Mouse (Mus musculus) heart, adult 2 months (tissue): ENCODE measurements at regions not wholly inside any gene's neighbourhood (a gene's known extent, or its start where the extent isn't known, plus 50 kb on each side); places are given as distances from the start of the nearest gene placed in this dataset.
A peak's percentile ranks its signal among the peaks of the same experiment; 100 is the strongest.

Source experiments
- DNase-seq, 2 experiments: peaks; one replicate each; pipeline ENCODE4 v3.0.0; 2021
- H3K27ac ChIP-seq: fragments of 200-600 bp; 2 replicates; pipeline ENCODE4 v1.8.1; 2022
- H3K27me3 ChIP-seq: fragments of 200-500 bp; 2 replicates; pipeline ENCODE4 v1.6.1; 2012; ENCODE audit warnings: mild to moderate bottlenecking, low read length, inconsistent platforms, mixed read lengths; ENCODE audit not compliant: control insufficient read depth, insufficient read depth
- H3K36me3 ChIP-seq: fragments of 200-500 bp; 2 replicates; pipeline ENCODE4 v1.6.1; 2012; ENCODE audit warnings: low read length, inconsistent platforms; ENCODE audit not compliant: control insufficient read depth, insufficient read depth
- H3K4me1 ChIP-seq: fragments of 200-500 bp; 2 replicates; pipeline ENCODE4 v1.6.1; 2011; ENCODE audit warnings: low read length; ENCODE audit not compliant: control insufficient read depth, insufficient read depth
- H3K4me3 ChIP-seq: fragments of 200-600 bp; 2 replicates; pipeline ENCODE4 v1.8.1; 2022
- H3K79me2 ChIP-seq: fragments of 200-500 bp; replicated peaks from 2 replicates; pipeline ENCODE4 v1.6.1; 2012; ENCODE audit warnings: mild to moderate bottlenecking, inconsistent platforms, low read length, moderate library complexity, mixed read lengths; ENCODE audit not compliant: control insufficient read depth, insufficient read depth
- H3K9ac ChIP-seq: fragments of 200-500 bp; 2 replicates; pipeline ENCODE4 v1.6.1; 2012; ENCODE audit warnings: low read depth, mild to moderate bottlenecking, control low read depth, inconsistent platforms, low read length, mixed read lengths
- CTCF ChIP-seq: fragments of 200-600 bp; IDR thresholded peaks from 2 replicates; pipeline ENCODE4 v1.8.1; 2022; ENCODE audit warnings: antibody characterized with exemption, mild to moderate bottlenecking, moderate library complexity
- EP300 ChIP-seq: fragments of 200-500 bp; IDR thresholded peaks from 2 replicates; pipeline ENCODE4 v1.6.1; 2011; ENCODE audit warnings: low read depth, low read length, control low read depth; ENCODE audit not compliant: insufficient read depth
- POLR2A ChIP-seq: fragments of 200-500 bp; IDR thresholded peaks from 2 replicates; pipeline ENCODE4 v1.6.1; 2011; ENCODE audit warnings: mild to moderate bottlenecking, low read depth, low read length, control low read depth; ENCODE audit not compliant: insufficient read depth
- WGBS: fragments of 180-500 bp; shearing (Covaris S2); methylation state at CpG from one replicate; pipeline ENCODE4 v1.1.7; 2018; 5-methylcytosine and 5-hydroxymethylcytosine counted together
- intact Hi-C: fragments of 180-260 bp; cut with DNase I; formaldehyde crosslinking; loops from one replicate; pipeline ENCODE4 v1.15.1; 2025

GRCm38 (mm10) chr12:107783831-107784230 is 219.6 kb downstream of the Bcl11b start:
- H3K4me1 ChIP-seq = no peaks in the 10 kb centered on the region
- WGBS = 65% methylated on average over 7 of the region's 7 CpGs
- no peak for DNase-seq
- no peak overlapping the region for H3K27ac ChIP-seq
- no peak overlapping the region for H3K9ac ChIP-seq
- no peak overlapping the region for H3K4me3 ChIP-seq
- no peak for TF ChIP-seq EP300
- H3K27me3 ChIP-seq = no peaks in the 10 kb centered on the region
- H3K79me2 ChIP-seq = no peaks in the 10 kb centered on the region
- H3K36me3 ChIP-seq = no peaks in the 10 kb centered on the region
- intact Hi-C loops = no loop called here

GRCm38 (mm10) chr12:107789818-107790217 is 213.6 kb downstream of the Bcl11b start:
- 44% methylated on average over 6 of the region's 6 CpGs for WGBS
- intact Hi-C loops = no loop called here
- H3K9ac ChIP-seq = no peak overlapping the region
- no peaks in the 10 kb centered on the region for H3K36me3 ChIP-seq
- no peak overlapping the region for H3K4me3 ChIP-seq
- no peak for DNase-seq
- no peak overlapping the region for H3K27ac ChIP-seq
- no peaks in the 10 kb centered on the region for H3K4me1 ChIP-seq
- no peaks in the 10 kb centered on the region for H3K79me2 ChIP-seq
- no peaks in the 10 kb centered on the region for H3K27me3 ChIP-seq
- no peak for TF ChIP-seq POLR2A
- TF ChIP-seq EP300 = no peak
- TF ChIP-seq CTCF = no peak

GRCm38 (mm10) chr12:107800296-107800695 is 203.1 kb downstream of the Bcl11b start:
- H3K4me3 ChIP-seq = no peak overlapping the region
- intact Hi-C loops = no loop called here
- DNase-seq = no peak
- no peaks in the 10 kb centered on the region for H3K4me1 ChIP-seq
- H3K9ac ChIP-seq = no peak overlapping the region
- H3K27ac ChIP-seq = no peak overlapping the region
- 82% methylated on average over 5 of the region's 5 CpGs for WGBS
- H3K36me3 ChIP-seq = no peaks in the 10 kb centered on the region
- no peak for TF ChIP-seq CTCF
- TF ChIP-seq POLR2A = no peak
- no peak for TF ChIP-seq EP300
- no peaks in the 10 kb centered on the region for H3K79me2 ChIP-seq
- no peaks in the 10 kb centered on the region for H3K27me3 ChIP-seq

GRCm38 (mm10) chr12:107807634-107808033 is 195.8 kb downstream of the Bcl11b start:
- no peak overlapping the region for H3K4me3 ChIP-seq
- TF ChIP-seq POLR2A (no peak), EP300 (no peak), CTCF (no peak)
- 3% methylated on average over 11 of the region's 11 CpGs for WGBS
- no peaks in the 10 kb centered on the region for H3K36me3 ChIP-seq
- no peaks in the 10 kb centered on the region for H3K79me2 ChIP-seq
- peak; percentile 21 to 26 for DNase-seq
- no peak overlapping the region for H3K27ac ChIP-seq
- H3K27me3 ChIP-seq = no peaks in the 10 kb centered on the region
- no peak overlapping the region for H3K9ac ChIP-seq
- H3K4me1 ChIP-seq = no peaks in the 10 kb centered on the region
- intact Hi-C loops = no loop called here

- DNase-seq = no peak
- intact Hi-C loops = no loop called here
- Histone ChIP-seq H3K27me3 (no peaks in the 10 kb centered on the region), H3K79me2 (no peaks in the 10 kb centered on the region), H3K27ac (no peak overlapping the region), H3K9ac (no peak overlapping the region), H3K4me1 (no peaks in the 10 kb centered on the region), H3K36me3 (no peaks in the 10 kb centered on the region), H3K4me3 (no peak overlapping the region)
- 33% methylated on average over 9 of the region's 9 CpGs for WGBS
- TF ChIP-seq POLR2A (no peak), CTCF (no peak), EP300 (no peak)
These were observed 195.2 kb downstream of the Bcl11b start for GRCm38 (mm10) chr12:107808158-107808715.

- intact Hi-C loops = no loop called here
- WGBS = 30% methylated on average over 5 of the region's 5 CpGs
- Histone ChIP-seq H3K4me1 (no peaks in the 10 kb centered on the region), H3K27ac (no peak overlapping the region), H3K79me2 (no peaks in the 10 kb centered on the region), H3K27me3 (no peaks in the 10 kb centered on the region), H3K4me3 (no peak overlapping the region), H3K9ac (no peak overlapping the region), H3K36me3 (no peaks in the 10 kb centered on the region)
- no peak for TF ChIP-seq EP300
- no peak for TF ChIP-seq POLR2A
- no peak for TF ChIP-seq CTCF
- no peak for DNase-seq
These were observed 192.2 kb downstream of the Bcl11b start for GRCm38 (mm10) chr12:107811231-107811630.
